Mouse (Mus musculus) heart, embryonic 15.5 days (tissue): Measurements from ENCODE around the gene Spib. TPM values are rescaled to one million over a fixed set of nuclear protein-coding genes. Genes with fewer than 3 reads are reported as not detected.

Experiments used
- ATAC-seq: fragments of 200-750 bp; cut with Nextera tagmentation; replicated peaks from 2 replicates; pipeline ENCODE4 v1.8.0; 2017; ENCODE audit warnings: low read depth, moderate TSS enrichment; ENCODE audit not compliant: insufficient number of reproducible peaks, insufficient read depth, low FRiP score
- H3K27ac ChIP-seq: fragments of 300-500 bp; sonication (generic); 2 replicates; pipeline ENCODE4 v1.5.1; 2015; ENCODE audit warnings: mild to moderate bottlenecking, inconsistent platforms
- H3K27me3 ChIP-seq: fragments of 300-500 bp; sonication (generic); 2 replicates; pipeline ENCODE4 v1.6.1; 2015; ENCODE audit warnings: inconsistent platforms
- H3K36me3 ChIP-seq: fragments of 300-500 bp; sonication (generic); 2 replicates; pipeline ENCODE4 v1.6.1; 2015; ENCODE audit warnings: mild to moderate bottlenecking, inconsistent platforms
- H3K4me1 ChIP-seq: fragments of 300-500 bp; sonication (generic); replicated peaks from 2 replicates; pipeline ENCODE4 v1.6.1; 2015; ENCODE audit warnings: inconsistent platforms
- H3K4me2 ChIP-seq: fragments of 300-500 bp; sonication (generic); 2 replicates; pipeline ENCODE4 v1.6.1; 2015; ENCODE audit warnings: inconsistent platforms, mild to moderate bottlenecking, moderate library complexity
- H3K4me3 ChIP-seq: fragments of 300-500 bp; sonication (generic); 2 replicates; pipeline ENCODE4 v1.5.1; 2015; ENCODE audit warnings: mild to moderate bottlenecking, inconsistent platforms
- H3K9ac ChIP-seq: fragments of 300-500 bp; sonication (generic); 2 replicates; pipeline ENCODE4 v1.6.1; 2015; ENCODE audit warnings: mild to moderate bottlenecking, inconsistent platforms
- H3K9me3 ChIP-seq: fragments of 300-500 bp; sonication (generic); replicated peaks from 2 replicates; pipeline ENCODE4 v1.6.1; 2016; ENCODE audit warnings: inconsistent platforms
- WGBS: fragments of 180-500 bp; shearing (Covaris S2); methylation state at CpG from one replicate; pipeline ENCODE4 v1.1.7; 2015; ENCODE audit warnings: mixed read lengths; 5-methylcytosine and 5-hydroxymethylcytosine counted together
- polyA plus RNA-seq: library from polyadenylated mRNA; unstranded; fragments of >200 nt; fragmentation: Nextera tagmentation; extraction: Ambion mirVana; gene quantifications from 2 replicates; pipeline ENCODE4 v1.2.1, GENCODE M21; 2015

Gene Spib
- polyA plus RNA-seq, 1 experiment from 2014 or later = 0.59 TPM

GRCm38 (mm10) chr7:44534656-44535441 is 3.0 kb upstream of the Spib start:
- Histone ChIP-seq H3K4me2 (no peak overlapping the region), H3K4me1 (peaks cover 13% of the 10 kb centered on the region), H3K4me3 (no peak overlapping the region), H3K9me3 (no peaks in the 10 kb centered on the region), H3K36me3 (peaks cover 28% of the 10 kb centered on the region), H3K27ac (no peak overlapping the region), H3K9ac (no peak overlapping the region), H3K27me3 (peaks cover 4% of the 10 kb centered on the region; the same call in 1 of the 2 replicates)
- 87% methylated on average over 19 of the region's 19 CpGs for WGBS
- no peak for ATAC-seq

GRCm38 (mm10) chr7:44534242-44534641 is 2.4 kb upstream of the Spib start:
- Histone ChIP-seq H3K27me3 (peaks cover 5% of the 10 kb centered on the region), H3K4me1 (peaks cover 13% of the 10 kb centered on the region), H3K9me3 (no peaks in the 10 kb centered on the region), H3K9ac (no peak overlapping the region), H3K36me3 (peaks cover 23% of the 10 kb centered on the region), H3K27ac (no peak overlapping the region), H3K4me3 (no peak overlapping the region), H3K4me2 (no peak overlapping the region)
- 90% methylated on average over 13 of the region's 13 CpGs for WGBS
- no peak for ATAC-seq

- ATAC-seq = no peak
- Histone ChIP-seq H3K9me3 (no peaks in the 10 kb centered on the region), H3K9ac (no peak overlapping the region), H3K36me3 (peaks cover 23% of the 10 kb centered on the region), H3K4me1 (peaks cover 13% of the 10 kb centered on the region), H3K4me3 (no peak overlapping the region), H3K27ac (no peak overlapping the region), H3K27me3 (peaks cover 10% of the 10 kb centered on the region), H3K4me2 (no peak overlapping the region)
- WGBS = 81% methylated on average over 12 of the region's 12 CpGs
These were observed 1.8 kb upstream of the Spib start for GRCm38 (mm10) chr7:44533746-44534045.

- ATAC-seq = no peak
- no peak overlapping the region for H3K4me2 ChIP-seq
- H3K27ac ChIP-seq = no peak overlapping the region
- H3K36me3 ChIP-seq = peaks cover 17% of the 10 kb centered on the region
- no peak overlapping the region for H3K9ac ChIP-seq
- 82% methylated on average over 29 of the region's 29 CpGs for WGBS
- H3K9me3 ChIP-seq = no peaks in the 10 kb centered on the region
- H3K4me1 ChIP-seq = peaks cover 18% of the 10 kb centered on the region
- H3K4me3 ChIP-seq = no peak overlapping the region
- peaks cover 16% of the 10 kb centered on the region for H3K27me3 ChIP-seq
These were observed 1.3 kb upstream of the Spib start for GRCm38 (mm10) chr7:44532918-44533745.

- 30% methylated on average over 5 of the region's 5 CpGs for WGBS
- ATAC-seq = no peak
- H3K9ac ChIP-seq = no peak overlapping the region
These were observed 664 bp downstream of the Spib start for GRCm38 (mm10) chr7:44531207-44531606.

GRCm38 (mm10) chr7:44530507-44530906 is 1.4 kb downstream of the Spib start:
- WGBS = 82% methylated on average over 3 of the region's 3 CpGs
- peaks cover 16% of the 10 kb centered on the region for H3K27me3 ChIP-seq
- no peak for ATAC-seq
- H3K9me3 ChIP-seq = no peaks in the 10 kb centered on the region
- H3K9ac ChIP-seq = no peak overlapping the region
- H3K4me1 ChIP-seq = peaks cover 13% of the 10 kb centered on the region
- no peak overlapping the region for H3K27ac ChIP-seq
- no peak overlapping the region for H3K4me3 ChIP-seq
- H3K36me3 ChIP-seq = peaks cover 12% of the 10 kb centered on the region; the same call in 1 of the 2 replicates
- no peak overlapping the region for H3K4me2 ChIP-seq

More at GRCm38 (mm10) chr7:44531207-44531606, 664 bp downstream of the Spib start:
- Histone ChIP-seq H3K27ac (no peak overlapping the region), H3K36me3 (peaks cover 12% of the 10 kb centered on the region; the same call in 1 of the 2 replicates), H3K4me3 (no peak overlapping the region), H3K9me3 (no peaks in the 10 kb centered on the region), H3K4me1 (peaks cover 13% of the 10 kb centered on the region), H3K27me3 (peaks cover 16% of the 10 kb centered on the region), H3K4me2 (no peak overlapping the region)

- H3K9me3 ChIP-seq = no peaks in the 10 kb centered on the region
- H3K4me1 ChIP-seq = peaks cover 23% of the 10 kb centered on the region
- H3K27me3 ChIP-seq = peaks cover 18% of the 10 kb centered on the region
- H3K9ac ChIP-seq = no peak overlapping the region
- H3K27ac ChIP-seq = no peak overlapping the region
- H3K4me2 ChIP-seq = no peak overlapping the region
- peaks cover 11% of the 10 kb centered on the region; the same call in 1 of the 2 replicates for H3K36me3 ChIP-seq
- H3K4me3 ChIP-seq = no peak overlapping the region
- 66% methylated on average over 5 of the region's 5 CpGs for WGBS
- ATAC-seq = no peak
These were observed 2.4 kb downstream of the Spib start for GRCm38 (mm10) chr7:44529518-44529917.

GRCm38 (mm10) chr7:44527483-44528398 is 4.1 kb downstream of the Spib start:
- Histone ChIP-seq H3K27me3 (peaks cover 33% of the 10 kb centered on the region), H3K27ac (peak overlapping the region; percentile 24; the same call in 1 of the 2 replicates), H3K4me1 (peaks cover 26% of the 10 kb centered on the region), H3K36me3 (no peaks in the 10 kb centered on the region), H3K9me3 (no peaks in the 10 kb centered on the region), H3K9ac (peak overlapping the region; percentile 59), H3K4me3 (peak overlapping the region; percentile 48), H3K4me2 (peak overlapping the region; percentile 87)
- 4% methylated on average over 40 of the region's 40 CpGs for whole genome bisulfite sequencing
- ATAC-seq = no peak

- Histone ChIP-seq H3K9me3 (no peaks in the 10 kb centered on the region), H3K27ac (no peak overlapping the region), H3K4me3 (no peak overlapping the region), H3K4me2 (no peak overlapping the region), H3K9ac (no peak overlapping the region), H3K36me3 (no peaks in the 10 kb centered on the region), H3K27me3 (peaks cover 44% of the 10 kb centered on the region), H3K4me1 (peaks cover 30% of the 10 kb centered on the region)
- WGBS = 89% methylated on average over 14 of the region's 14 CpGs
- no peak for ATAC-seq
These were observed 5.3 kb downstream of the Spib start for GRCm38 (mm10) chr7:44526414-44527154.

GRCm38 (mm10) chr7:44525126-44525832 is 6.6 kb downstream of the Spib start:
- H3K27me3 ChIP-seq = peaks cover 54% of the 10 kb centered on the region
- ATAC-seq = peak; percentile 80
- no peaks in the 10 kb centered on the region for H3K9me3 ChIP-seq
- peak overlapping the region; percentile 61 for H3K27ac ChIP-seq
- peak overlapping the region; percentile 43 for H3K9ac ChIP-seq
- peak overlapping the region; percentile 64 for H3K4me2 ChIP-seq
- H3K36me3 ChIP-seq = no peaks in the 10 kb centered on the region
- WGBS = 13% methylated on average over 22 of the region's 22 CpGs
- peak overlapping the region; percentile 30 for H3K4me3 ChIP-seq
- H3K4me1 ChIP-seq = peaks cover 31% of the 10 kb centered on the region
